ENCODE assay signal across 8 mouse cellular contexts in the genomic region with DNA sequence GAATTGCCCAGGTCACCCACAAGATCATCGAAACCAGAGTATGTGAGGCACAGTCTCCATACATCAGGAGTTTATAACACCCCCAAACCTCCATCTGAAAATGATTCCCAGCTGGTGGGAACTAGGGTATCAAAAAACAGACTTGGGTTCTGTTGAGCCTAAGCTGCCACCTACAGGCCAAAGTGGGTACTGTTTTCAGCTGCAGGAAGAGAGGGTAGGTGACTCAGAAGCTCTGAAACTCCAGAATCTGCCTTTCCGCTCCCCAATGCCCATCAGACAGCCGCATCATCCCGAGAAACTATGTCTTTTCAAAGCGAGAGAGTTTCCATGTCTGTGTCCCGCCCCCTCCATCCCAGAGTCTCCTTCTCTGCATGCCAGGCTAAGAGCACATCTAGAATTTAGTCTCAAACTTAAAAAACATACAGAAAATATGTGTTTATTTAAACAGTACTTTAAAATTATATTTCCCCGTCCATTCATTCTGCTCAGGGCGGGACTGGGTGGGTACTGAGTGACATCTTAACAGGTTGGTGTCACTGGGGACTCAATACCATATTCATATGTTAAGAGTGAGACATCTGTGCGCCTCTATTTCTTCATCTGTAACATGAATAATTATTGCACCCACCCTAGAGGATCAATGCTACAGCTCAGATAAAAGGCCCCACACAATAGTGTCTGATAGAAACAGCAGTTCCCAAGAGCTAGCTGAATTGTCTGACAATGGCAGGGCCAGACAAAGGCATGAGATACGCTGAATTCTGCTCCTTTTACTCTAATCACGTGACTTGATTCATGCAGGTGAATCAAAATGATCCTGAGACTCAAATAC. TPM values are rescaled to one million over a fixed set of nuclear protein-coding genes. Genes with fewer than 3 reads are reported as not detected.
A peak's percentile ranks its signal among the peaks of the same experiment; 100 is the strongest.
DNase-seq lines count a peak whose midpoint lies in the region; ATAC-seq and TF ChIP-seq lines count a peak whose summit lies in the region.
"Had no signal": no experiment of that assay in that cellular context is flagged by ENCODE, and none has a peak within 500 bp of the region (broad histone marks: within the 10 kb centered on the region; RNA-seq: fewer than 3 reads in every experiment).

No protein-coding gene starts in this region.

- no peak overlapping the region for H3K27ac ChIP-seq in bone marrow macrophage, adult 2 months (ENCODE audit: insufficient read depth, low read depth, low read length)
- H3K27ac ChIP-seq in forebrain, embryonic 11.5 days (ENCODE audit: low read depth, low read length): no peak overlapping the region
- no peak overlapping the region for H3K27ac ChIP-seq in liver, postnatal 0 days (ENCODE audit: low read depth)

- H3K27me3 ChIP-seq in forebrain, embryonic 11.5 days (ENCODE audit: control insufficient read depth, insufficient read depth, low read length): no peaks in the 10 kb centered on the region
- H3K27me3 ChIP-seq in liver, postnatal 0 days (ENCODE audit: insufficient read depth, low read length): no peaks in the 10 kb centered on the region

- H3K4me2 ChIP-seq in forebrain, embryonic 11.5 days (ENCODE audit: low read depth, low read length, severe bottlenecking): no peak overlapping the region
- H3K4me2 ChIP-seq in liver, postnatal 0 days (ENCODE audit: low read depth, low read length): no peak overlapping the region

- peak; percentile 68 for TF ChIP-seq CTCF in bone marrow macrophage, adult 2 months (IDR thresholded peaks at IDR 0.05; ENCODE audit: low read depth, low read length)
- TF ChIP-seq CTCF in liver, postnatal 0 days (IDR thresholded peaks at IDR 0.05; ENCODE audit: low read depth): peak; percentile 77

- peak; percentile 54 for ATAC-seq in CD4-positive, CD25-positive, alpha-beta regulatory T cell, adult 4 months
- 0 out of 2 replicates have a peak, but pooled peaks have one; percentile 42 for ATAC-seq in forebrain, embryonic 11.5 days (replicated peaks; ENCODE audit: low FRiP score)
- ATAC-seq in liver, postnatal 0 days: no peak

- WGBS in forebrain, embryonic 11.5 days: 33% methylated on average over 11 of the region's 11 CpGs
- WGBS in liver, postnatal 0 days (ENCODE audit: insufficient replicate concordance): 27% methylated on average over 11 of the region's 11 CpGs

- H3K9me3 ChIP-seq in forebrain, embryonic 11.5 days (ENCODE audit: control insufficient read depth, low read length): no peaks in the 10 kb centered on the region
- H3K9me3 ChIP-seq in liver, postnatal 0 days (ENCODE audit: low read length): no peaks in the 10 kb centered on the region

- TF ChIP-seq EP300 in liver, postnatal 0 days (IDR thresholded peaks at IDR 0.05; ENCODE audit: low read depth): no peak

- no peak overlapping the region for H3K9ac ChIP-seq in forebrain, embryonic 11.5 days (ENCODE audit: low read length)
- H3K9ac ChIP-seq in liver, postnatal 0 days (replicated peaks): no peak overlapping the region

- peak; percentile 73 for DNase-seq in A20 (ENCODE audit: low read depth, low spot score)
- peak; percentile 82 for DNase-seq in forebrain, embryonic 11.5 days (ENCODE audit: low spot score)
- peak; percentile 66 for DNase-seq in hindlimb bud, embryonic 11.5 days (ENCODE audit: extremely low spot score, low read depth, low spot score)
- peak; percentile 74 for DNase-seq in liver, postnatal 0 days
- DNase-seq in retina, postnatal 1 day: peak; percentile 82

- H3K4me1 ChIP-seq in bone marrow macrophage, adult 2 months (ENCODE audit: control insufficient read depth, insufficient read depth, low read length): no peaks in the 10 kb centered on the region
- H3K4me1 ChIP-seq in forebrain, embryonic 11.5 days (replicated peaks; ENCODE audit: control insufficient read depth, insufficient read depth, low read length): no peaks in the 10 kb centered on the region
- no peaks in the 10 kb centered on the region for H3K4me1 ChIP-seq in liver, postnatal 0 days (ENCODE audit: insufficient read depth)

- H3K4me3 ChIP-seq in bone marrow macrophage, adult 2 months (ENCODE audit: insufficient read depth, low read length): no peak overlapping the region
- H3K4me3 ChIP-seq in forebrain, embryonic 11.5 days (ENCODE audit: low read depth, low read length): no peak overlapping the region
- no peak overlapping the region for H3K4me3 ChIP-seq in liver, postnatal 0 days (ENCODE audit: low read depth, low read length)

- TF ChIP-seq POLR2A in bone marrow macrophage, adult 2 months (IDR thresholded peaks at IDR 0.05; ENCODE audit: borderline replicate concordance, low read depth, low read length): no peak

- H3K36me3 ChIP-seq in forebrain, embryonic 11.5 days (ENCODE audit: control insufficient read depth, insufficient read depth, low read length): no peaks in the 10 kb centered on the region
- no peaks in the 10 kb centered on the region for H3K36me3 ChIP-seq in liver, postnatal 0 days (replicated peaks; ENCODE audit: insufficient read depth, low read length)

RNA-seq across cellular contexts. Expression of gene Myh3, which starts 34.1 kb away (rescaled TPM):
- polyA plus RNA-seq in CD4-positive, CD25-positive, alpha-beta regulatory T cell, adult 4 months (2017; shearing (Covaris generic)): under 1 TPM; 0.12 to 0.23 TPM
- polyA plus RNA-seq in bone marrow macrophage, adult 2 months (2012; ENCODE audit: insufficient read depth, insufficient read length, missing spikeins): not detected in 2 replicates
- 0.48 and 0.59 TPM in 2 replicates for polyA plus RNA-seq in forebrain, embryonic 11.5 days (2014; fragmentation: Nextera tagmentation; extraction: Ambion mirVana)
- 0.06 and 0.75 TPM in 2 replicates for polyA plus RNA-seq in liver, postnatal 0 days (2015; fragmentation: Nextera tagmentation; extraction: Ambion mirVana)

RNA-seq across cellular contexts. Expression of gene Myh2, which starts 58.6 kb away (rescaled TPM):
- polyA plus RNA-seq in CD4-positive, CD25-positive, alpha-beta regulatory T cell, adult 4 months (2017; shearing (Covaris generic)): not detected
- not detected in 2 replicates for polyA plus RNA-seq in bone marrow macrophage, adult 2 months (2012; ENCODE audit: insufficient read depth, insufficient read length, missing spikeins)
- polyA plus RNA-seq in forebrain, embryonic 11.5 days (2014; fragmentation: Nextera tagmentation; extraction: Ambion mirVana): not detected in 2 replicates
- 0.19 TPM in 1 of 2 replicates, not detected in the other for polyA plus RNA-seq in liver, postnatal 0 days (2015; fragmentation: Nextera tagmentation; extraction: Ambion mirVana)
- polyA plus RNA-seq: lung, embryonic 16.5 days had no signal

RNA-seq across cellular contexts. Expression of gene Sco1, which starts 59.8 kb away (rescaled TPM):
- polyA plus RNA-seq in CD4-positive, CD25-positive, alpha-beta regulatory T cell, adult 4 months (2017; shearing (Covaris generic)): 1 to 10 TPM; 6.6 to 9.4 TPM
- 8.7 and 8.8 TPM in 2 replicates for polyA plus RNA-seq in bone marrow macrophage, adult 2 months (2012; ENCODE audit: insufficient read depth, insufficient read length, missing spikeins)
- polyA plus RNA-seq in forebrain, embryonic 11.5 days (2014; fragmentation: Nextera tagmentation; extraction: Ambion mirVana): 19.7 and 21.9 TPM in 2 replicates
- 7.4 and 7.7 TPM in 2 replicates for polyA plus RNA-seq in liver, postnatal 0 days (2015; fragmentation: Nextera tagmentation; extraction: Ambion mirVana)

RNA-seq across cellular contexts. Expression of gene Adprm, which starts 59.8 kb away (rescaled TPM):
- 10 to 100 TPM; 58.5 to 63.8 TPM for polyA plus RNA-seq in CD4-positive, CD25-positive, alpha-beta regulatory T cell, adult 4 months (2017; shearing (Covaris generic))
- 29.4 and 30.6 TPM in 2 replicates for polyA plus RNA-seq in bone marrow macrophage, adult 2 months (2012; ENCODE audit: insufficient read depth, insufficient read length, missing spikeins)
- polyA plus RNA-seq in forebrain, embryonic 11.5 days (2014; fragmentation: Nextera tagmentation; extraction: Ambion mirVana): 30.7 and 31.9 TPM in 2 replicates
- 15.0 and 15.4 TPM in 2 replicates for polyA plus RNA-seq in liver, postnatal 0 days (2015; fragmentation: Nextera tagmentation; extraction: Ambion mirVana)
